Mouse (Mus musculus): ENCODE results near the gene Ttll3.

Gene Ttll3

DNA sequence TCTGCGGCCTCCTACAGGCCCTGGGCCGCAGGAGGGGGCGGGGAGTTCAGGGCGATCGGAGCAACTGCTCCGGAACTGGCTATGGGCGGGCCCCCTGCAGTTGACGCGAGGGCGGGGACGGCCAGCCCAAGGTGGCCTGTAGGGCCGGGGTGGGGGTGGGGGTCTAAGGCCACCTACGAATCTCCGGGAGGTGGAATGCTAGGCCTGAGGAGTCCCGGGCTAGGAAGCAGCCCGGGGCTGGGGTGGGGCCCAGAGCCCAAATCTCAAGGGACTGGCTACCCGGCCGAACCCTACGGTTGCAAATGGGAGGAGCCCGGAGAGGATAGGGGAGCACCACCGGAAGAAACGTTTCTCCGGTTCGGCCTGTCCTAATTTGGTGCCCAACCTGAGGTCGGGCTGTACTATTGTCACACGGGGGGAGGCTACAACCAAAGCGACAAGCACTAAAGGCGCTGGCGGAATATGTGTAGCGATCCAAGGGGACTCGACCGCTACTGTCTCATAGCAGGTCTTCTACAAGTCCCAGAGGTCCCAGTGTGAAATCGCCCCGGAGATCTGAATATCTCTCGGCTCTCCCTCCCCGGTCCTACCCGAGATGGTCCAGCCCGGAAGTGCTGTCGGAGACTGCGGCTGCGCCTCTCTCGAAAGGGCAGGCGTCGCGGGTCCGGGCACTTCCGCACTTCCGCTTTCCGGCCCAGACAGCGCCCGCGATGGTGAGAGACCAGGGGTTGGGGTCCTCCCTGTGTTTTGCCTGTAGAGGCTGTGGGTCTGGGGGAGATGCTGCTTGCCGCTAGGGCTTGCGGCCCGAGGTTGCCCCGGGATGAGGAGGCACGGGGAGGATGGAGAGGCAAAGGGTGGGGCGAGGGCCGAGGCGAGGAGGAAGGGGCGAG lies 11.3 kb upstream of the Ttll3 start, which contains the start of the genes Tada3 and Arpc4:
Tada3 (minus strand) TSS at position 388 of the 890 bp plus-strand sequence.
Arpc4 (plus strand) TSS at position 620 of the 890 bp plus-strand sequence.
- DNase-seq (ENCODE audit: low read depth, low spot score), result peak; percentile 87

DNA sequence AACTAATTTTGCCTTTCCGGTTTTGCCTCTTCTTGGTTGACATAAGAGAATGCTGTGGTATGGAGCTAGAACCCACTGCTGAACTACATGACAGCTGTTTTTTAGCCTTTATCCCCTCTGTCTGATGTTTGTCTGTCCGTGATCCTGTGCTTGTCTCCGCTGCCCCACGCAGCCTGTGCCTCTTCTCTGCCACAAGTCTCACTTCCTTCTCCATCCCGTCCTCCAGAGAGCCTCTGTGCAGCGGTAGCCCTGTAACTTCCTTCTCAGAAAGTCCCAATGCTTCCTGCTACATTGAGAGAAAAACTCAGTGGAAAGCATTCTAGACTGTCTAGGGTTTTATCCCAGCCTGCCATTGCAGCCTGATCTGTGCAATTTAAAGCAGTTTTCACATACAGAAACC lies 9.8 kb upstream of the Ttll3 start:
- no peak for DNase-seq (ENCODE audit: low read depth, low spot score)

DNA sequence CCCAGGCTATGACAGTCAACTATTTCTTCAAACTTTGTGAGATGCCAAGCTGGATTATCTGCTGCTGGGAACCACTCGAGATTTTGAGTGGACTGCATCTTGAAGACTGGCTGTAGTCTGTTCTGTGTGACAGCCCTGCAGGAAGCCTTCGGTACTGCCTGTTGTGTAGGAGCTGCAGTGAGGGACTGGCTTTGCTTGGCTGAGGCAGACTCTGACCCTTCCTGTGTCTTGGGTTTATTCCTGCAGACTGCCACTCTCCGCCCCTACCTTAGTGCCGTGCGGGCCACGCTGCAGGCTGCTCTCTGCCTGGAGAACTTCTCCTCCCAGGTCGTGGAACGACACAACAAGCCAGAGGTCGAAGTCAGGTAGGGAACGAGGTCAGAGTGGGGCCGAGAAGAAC lies 8.6 kb upstream of the Ttll3 start:
- no peak for DNase-seq (ENCODE audit: low read depth, low spot score)

- no peak for DNase-seq (ENCODE audit: low read depth, low spot score)
Observed at GRCm38 (mm10) chr6:113384351-113384927, 4.6 kb upstream of the Ttll3 start.

- no peak for DNase-seq (ENCODE audit: low read depth, low spot score)
Observed at GRCm38 (mm10) chr6:113385160-113385714, 3.8 kb upstream of the Ttll3 start.

DNA sequence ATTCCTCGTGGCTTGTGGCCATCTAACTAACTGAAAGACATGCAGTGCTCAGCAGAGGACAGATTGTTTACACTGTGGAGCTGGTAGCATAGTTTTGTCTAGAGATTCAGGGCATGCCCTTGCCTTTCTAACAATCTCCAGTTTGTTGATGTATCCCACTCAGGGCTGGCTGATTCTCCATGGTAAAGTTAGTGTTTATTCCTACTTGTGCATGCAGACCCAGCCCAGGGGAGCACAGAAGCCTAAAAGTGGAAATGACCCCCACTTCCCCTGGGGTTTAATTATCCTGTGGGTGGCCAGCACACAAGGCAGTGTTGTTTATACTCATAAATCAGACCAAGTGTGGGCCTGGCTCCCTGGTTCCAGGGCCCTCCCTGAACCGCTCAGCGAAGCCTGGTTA lies 3.0 kb upstream of the Ttll3 start:
- no peak for DNase-seq (ENCODE audit: low read depth, low spot score)

GRCm38 (mm10) chr6:113390715-113391114 lies 1.7 kb downstream of the Ttll3 start:
- DNase-seq (ENCODE audit: low read depth, low spot score), result no peak

DNA sequence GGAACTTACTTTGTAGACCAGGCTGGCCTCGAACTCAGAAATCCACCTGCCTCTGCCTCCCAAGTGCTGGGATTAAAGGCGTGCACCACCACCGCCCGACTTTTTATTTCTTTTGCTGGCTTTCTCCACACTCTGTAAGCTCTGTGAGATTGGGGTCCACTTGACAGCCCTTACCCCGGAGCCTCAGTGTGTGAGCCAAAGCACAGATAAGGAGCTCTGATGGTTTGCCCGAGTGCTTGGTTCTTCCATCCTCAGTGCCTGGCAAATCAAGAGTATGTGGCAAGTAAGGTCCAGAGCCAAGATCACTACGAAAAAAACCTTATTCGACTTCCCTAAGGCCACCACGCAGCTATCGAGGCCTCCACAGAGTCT lies 2.9 kb downstream of the Ttll3 start:
- no peak for DNase-seq (ENCODE audit: low read depth, low spot score)

DNA sequence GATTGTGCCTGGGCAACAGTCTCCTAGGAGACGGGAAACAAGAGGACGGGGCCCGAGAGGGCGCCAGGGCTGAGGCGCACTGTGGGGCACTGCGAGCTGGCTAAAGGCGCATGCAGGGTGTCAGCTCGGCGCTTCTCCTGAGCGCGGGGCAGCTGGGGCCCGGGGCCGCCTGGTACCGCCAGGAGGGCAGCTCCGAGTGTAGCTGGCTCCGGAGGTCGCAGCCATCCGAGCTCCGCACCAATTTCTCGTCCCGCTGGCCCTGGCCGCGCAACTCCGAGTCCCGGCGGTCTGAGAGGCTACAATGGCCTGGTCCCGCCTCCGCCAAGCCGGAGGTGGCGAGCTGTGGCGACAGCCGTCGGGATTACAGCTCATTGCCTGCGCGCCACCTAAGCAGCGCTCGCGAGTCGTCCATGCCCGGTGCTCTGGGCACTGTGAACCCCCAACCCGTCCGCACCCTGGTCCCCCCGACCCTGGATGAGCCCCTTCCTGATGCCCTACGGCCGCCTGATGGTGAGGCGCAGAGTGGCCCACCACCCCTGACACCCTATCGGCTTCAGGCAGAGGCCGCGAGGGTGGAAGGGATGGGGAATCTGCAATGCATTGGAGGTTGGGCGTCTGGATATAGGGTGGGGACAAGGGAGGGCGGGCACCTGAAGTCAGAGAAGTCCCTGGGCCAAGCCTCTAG lies 3.5 kb downstream of the Ttll3 start:
- DNase-seq (ENCODE audit: low read depth, low spot score), result no peak

DNA sequence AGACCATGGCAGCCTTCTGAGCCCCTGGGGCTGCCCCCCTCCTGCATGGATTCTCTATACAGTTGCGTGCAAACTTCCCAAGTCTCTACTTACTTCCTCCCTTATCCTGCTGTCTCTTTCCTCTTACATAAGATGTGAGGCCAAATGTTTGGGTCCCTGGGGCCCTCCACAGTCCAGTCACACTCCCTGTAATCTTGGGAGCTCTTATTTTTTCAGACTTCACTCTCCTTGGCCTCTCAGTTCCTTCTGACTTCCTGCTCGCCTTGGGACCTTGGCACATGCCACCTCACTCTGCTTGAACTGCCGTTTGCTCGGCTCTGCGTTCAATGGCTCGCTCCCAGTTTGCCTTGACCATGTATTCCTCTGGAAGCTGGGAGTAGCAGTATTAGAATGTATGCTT lies 4.9 kb downstream of the Ttll3 start:
- DNase-seq (ENCODE audit: low read depth, low spot score), result no peak

DNA sequence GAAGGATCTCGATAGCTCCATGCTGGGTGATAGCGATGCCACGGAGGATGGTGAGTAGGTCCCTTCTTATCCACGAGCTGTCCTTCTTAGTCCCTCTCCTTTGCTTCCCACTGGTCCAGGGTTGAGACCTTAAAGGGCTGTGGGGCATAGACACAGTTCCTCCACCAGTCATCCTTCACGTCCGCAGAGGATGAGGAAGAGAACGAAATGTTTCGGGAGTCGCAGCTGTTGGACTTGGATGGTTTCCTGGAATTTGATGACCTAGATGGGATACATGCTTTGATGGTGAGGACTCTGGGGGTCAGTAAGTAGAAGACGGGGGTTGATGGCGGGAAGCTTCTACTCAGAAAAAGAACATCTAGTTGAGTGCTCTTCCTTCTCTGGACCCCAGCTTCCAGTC lies 5.8 kb downstream of the Ttll3 start:
- no peak for DNase-seq (ENCODE audit: low read depth, low spot score)

DNA sequence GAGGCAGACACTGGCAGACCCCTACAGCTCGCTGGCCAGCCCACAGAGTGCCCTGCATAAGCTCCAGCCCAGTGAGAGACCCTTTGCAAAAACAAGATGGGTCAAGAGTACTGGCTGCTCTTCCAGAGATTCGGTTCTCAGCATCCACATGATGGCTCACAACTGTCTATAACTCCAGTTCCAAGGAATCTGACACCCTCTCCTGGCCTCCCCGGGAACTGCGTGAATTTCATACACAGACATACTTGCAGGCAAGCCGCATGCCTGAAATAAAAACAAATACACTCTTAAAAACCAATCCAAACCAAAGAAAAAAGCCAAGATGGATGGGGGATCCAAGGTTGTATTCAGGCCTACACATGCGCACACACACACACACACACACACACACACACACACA lies 6.4 kb downstream of the Ttll3 start:
- DNase-seq (ENCODE audit: low read depth, low spot score), result no peak

DNA sequence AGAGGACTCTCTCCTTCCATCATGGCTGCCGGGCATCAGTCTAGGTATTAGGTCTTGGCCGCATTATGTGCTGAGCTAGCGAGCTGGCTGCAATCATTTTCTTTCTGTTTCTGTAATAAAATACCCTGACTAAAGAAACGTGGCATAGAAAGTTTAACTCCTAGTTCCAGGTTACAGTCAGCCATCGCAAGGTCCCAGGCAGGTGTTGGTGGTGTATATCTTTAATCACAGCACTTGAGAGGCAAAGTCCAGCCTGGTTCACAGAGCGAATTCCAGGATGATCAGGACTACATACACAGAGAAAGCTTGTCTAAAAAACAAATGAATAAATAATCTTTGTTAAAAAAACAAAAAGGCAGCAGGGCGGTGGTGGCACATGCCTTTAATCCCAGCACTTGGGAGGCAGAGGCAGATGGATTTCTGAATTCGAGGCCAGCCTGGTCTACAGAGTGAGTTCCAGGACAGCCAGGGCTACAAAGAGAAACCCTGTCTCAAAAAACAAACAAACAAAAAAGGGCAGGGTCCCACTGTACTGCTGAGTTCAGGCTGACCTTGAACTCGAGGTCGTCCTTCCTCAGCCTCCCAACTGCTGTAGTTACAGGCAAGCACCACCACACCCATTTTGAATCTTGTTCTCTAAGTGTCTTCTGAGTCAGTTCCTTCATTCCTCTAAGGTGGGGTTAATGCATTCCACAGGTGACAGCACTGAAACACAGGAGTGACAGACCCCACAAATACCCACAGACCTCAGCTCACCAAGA lies 7.4 kb downstream of the Ttll3 start:
- no peak for DNase-seq (ENCODE audit: low read depth, low spot score)

GRCm38 (mm10) chr6:113402094-113402493 lies 13.0 kb downstream of the Ttll3 start:
- DNase-seq (ENCODE audit: low read depth, low spot score), result no peak

DNA sequence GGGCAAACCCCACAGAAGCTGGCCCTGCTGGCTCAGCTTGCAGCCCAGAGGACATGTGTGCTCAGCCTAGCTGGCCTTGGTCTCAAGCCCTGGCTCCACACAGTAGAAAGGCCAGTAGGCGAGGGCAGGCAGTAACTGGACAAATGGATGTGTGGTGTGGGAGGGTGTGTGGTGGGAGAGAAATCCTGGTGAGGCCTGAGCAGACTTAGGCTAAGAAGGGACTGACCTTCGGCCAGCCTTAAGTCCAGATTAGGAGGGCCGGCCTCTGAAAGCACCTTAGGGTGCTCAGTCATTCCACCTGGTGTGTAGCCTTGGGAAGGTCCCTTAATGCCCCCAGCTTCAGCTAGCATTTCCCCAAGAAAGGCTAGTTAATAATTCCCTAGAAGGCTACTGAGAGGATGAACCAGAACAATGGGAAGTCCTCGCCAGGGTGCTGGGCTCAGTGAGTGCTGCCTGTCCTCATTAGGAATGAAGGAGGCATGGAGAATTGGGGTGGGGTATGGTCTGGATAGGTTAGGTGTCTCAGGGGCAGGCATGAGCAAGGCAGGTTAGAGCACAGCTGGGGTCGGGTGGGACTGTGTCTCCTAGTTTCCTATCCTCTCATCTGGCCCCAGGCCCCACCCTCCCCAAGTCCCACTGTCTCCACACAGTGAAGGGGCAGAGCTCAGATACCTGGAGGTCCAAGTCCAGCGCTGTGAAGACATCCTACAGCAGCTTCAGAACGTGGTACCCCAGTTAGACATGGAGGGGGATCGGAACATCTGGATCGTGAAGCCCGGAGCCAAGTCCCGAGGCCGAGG lies 15.8 kb downstream of the Ttll3 start:
- no peak for DNase-seq (ENCODE audit: low read depth, low spot score)

DNA sequence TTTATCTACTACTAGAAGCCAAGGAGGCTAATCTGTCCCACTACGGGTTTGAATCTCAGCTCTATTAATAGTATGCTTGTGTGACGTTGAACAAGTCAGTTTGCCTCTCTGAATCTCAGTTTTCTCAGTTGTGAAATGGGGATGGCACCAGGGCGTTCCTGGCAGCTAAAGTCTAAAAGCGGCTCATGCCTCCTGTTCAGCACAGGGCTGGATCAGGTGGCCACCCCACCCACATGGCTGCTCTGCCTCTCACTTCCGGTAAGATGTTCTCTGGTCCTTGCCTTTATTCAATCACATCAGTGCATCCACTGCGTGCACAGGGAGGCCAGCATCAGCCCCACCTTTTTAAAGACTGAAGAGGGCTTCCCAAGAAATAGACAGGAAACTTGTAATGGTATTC lies 16.4 kb downstream of the Ttll3 start:
- no peak for DNase-seq (ENCODE audit: low read depth, low spot score)

GRCm38 (mm10) chr6:113406683-113407082 lies 17.6 kb downstream of the Ttll3 start:
- DNase-seq (ENCODE audit: low read depth, low spot score), result no peak

DNA sequence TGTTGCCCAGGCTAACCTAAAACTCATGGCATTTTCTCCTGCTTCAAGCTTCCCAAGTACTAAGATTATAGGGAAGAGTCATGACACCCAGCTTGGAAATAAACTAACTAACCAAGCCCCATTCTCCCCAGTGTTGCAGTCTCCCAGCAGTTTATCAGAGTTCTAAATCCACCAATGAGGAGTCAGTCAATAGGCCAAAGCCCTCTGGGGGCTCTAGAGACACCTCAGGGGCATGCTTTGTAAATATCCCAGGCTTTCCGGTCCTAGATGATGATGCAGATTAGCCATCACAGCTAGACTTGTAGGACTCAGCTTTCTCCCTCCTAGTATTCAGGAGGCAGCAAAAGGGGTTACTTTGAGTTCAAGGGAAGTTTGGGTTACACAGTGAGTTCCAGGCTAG lies 20.9 kb downstream of the Ttll3 start:
- no peak for DNase-seq (ENCODE audit: low read depth, low spot score)

- DNase-seq (ENCODE audit: low read depth, low spot score), result no peak
Observed at GRCm38 (mm10) chr6:113416416-113416815, 27.4 kb downstream of the Ttll3 start.

DNA sequence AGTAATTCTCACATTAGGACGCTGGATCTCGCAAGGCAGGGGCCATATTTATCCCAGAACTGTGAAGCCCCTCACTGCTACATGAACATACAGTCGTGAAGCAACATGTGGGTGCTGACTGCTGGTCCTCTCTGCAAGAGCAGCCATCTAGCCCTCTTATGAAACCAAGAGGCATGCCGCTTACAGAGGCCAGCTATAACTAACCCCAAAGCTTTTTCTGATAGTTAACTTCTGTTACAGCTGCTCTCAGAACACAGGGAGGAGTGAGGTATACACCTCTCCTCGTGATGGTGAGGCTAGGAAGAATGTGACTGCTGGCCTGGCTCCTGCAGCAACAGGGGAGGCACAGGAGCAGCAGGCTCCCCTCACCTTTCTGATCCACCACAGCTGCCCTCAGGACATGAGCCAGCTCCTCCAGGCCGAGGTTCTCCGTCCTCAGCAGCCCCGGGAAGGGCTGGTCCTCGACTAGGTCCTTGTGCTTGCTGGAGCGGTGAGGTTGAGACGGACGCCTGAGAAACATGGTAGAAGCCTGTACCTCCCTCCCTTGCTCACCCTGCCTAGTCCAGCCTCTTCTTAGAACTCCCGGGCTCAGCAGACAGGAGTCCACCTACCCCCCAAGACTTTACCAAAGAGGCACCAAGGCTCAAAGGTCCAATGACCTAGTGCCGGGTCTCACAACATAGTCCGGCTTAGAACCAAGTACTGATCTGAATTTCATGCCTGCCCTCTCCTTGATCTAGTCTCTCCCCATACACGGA lies 29.6 kb downstream of the Ttll3 start:
- no peak for DNase-seq (ENCODE audit: low read depth, low spot score)

Measured in brain, embryonic 18.5 days (tissue).